Mouse (Mus musculus): Measurements from ENCODE around the gene Bbip1.
A peak's percentile ranks its signal among the peaks of the same experiment; 100 is the strongest.

GRCm38 (mm10) chr19:53993860-53994259 lies 49.4 kb upstream of the Bbip1 start:
- no peak for TF ChIP-seq CHD2 (IDR thresholded peaks at IDR 0.05; ENCODE audit: low read depth, low read length)
- TF ChIP-seq ZC3H11A (IDR thresholded peaks at IDR 0.05; ENCODE audit: borderline replicate concordance, low read depth, low read length): no peak
- no peak for TF ChIP-seq MAFK (IDR thresholded peaks at IDR 0.05; ENCODE audit: insufficient read depth, low read depth, low read length)
- TF ChIP-seq ZNF384 (IDR thresholded peaks at IDR 0.05; ENCODE audit: low read depth, low read length): peak; percentile 83
